Mouse (Mus musculus) heart, postnatal 25 days (tissue): ENCODE data around the gene Ces4a. TPM values are rescaled to one million over a fixed set of nuclear protein-coding genes. Genes with fewer than 3 reads are reported as not detected.
A peak's percentile ranks its signal among the peaks of the same experiment; 100 is the strongest.
"Not testable (repeated sequence)": the region's sequence is repeated elsewhere in the genome, so short reads cannot be mapped to it uniquely, and the experiment has no call there.

Experiments
- DNase-seq: peaks from one replicate; pipeline ENCODE4 v3.0.0; 2022; ENCODE audit warnings: low spot score
- intact Hi-C: fragments of 180-260 bp; cut with DNase I; formaldehyde crosslinking; loops from one replicate; pipeline ENCODE4 v1.15.1; 2025
- total RNA-seq, 2 experiments: library from RNA; stranded (reverse); gene quantifications; 2 replicates each; pipeline ENCODE4 v1.2.3; 2021

Gene Ces4a
- total RNA-seq: not detected

- no peak for DNase-seq
- intact Hi-C loops: no loop called here
These were observed at the start of gene Ces4a for GRCm38 (mm10) chr8:105131509-105131908. TSS of gene Ces4a (plus strand) at chr8:105131800.

GRCm38 (mm10) chr8:105083449-105084050 is 48.0 kb upstream of the Ces4a start, which contains the start of gene Ces3b:
TSS of gene Ces3b (plus strand) at chr8:105083753.
- DNase-seq: no peak
- intact Hi-C loops: no loop called here

- DNase-seq, intact Hi-C loops: not testable (repeated sequence)
These were observed 43.4 kb upstream of the Ces4a start for GRCm38 (mm10) chr8:105088166-105088565.

GRCm38 (mm10) chr8:105088581-105088980 is 43.0 kb upstream of the Ces4a start:
- DNase-seq: no peak
- intact Hi-C loops: no loop called here

GRCm38 (mm10) chr8:105093992-105094391 is 37.6 kb upstream of the Ces4a start:
- intact Hi-C loops: no loop called here
- DNase-seq: no peak

- DNase-seq, intact Hi-C loops: not testable (repeated sequence)
These were observed 29.4 kb upstream of the Ces4a start for GRCm38 (mm10) chr8:105102101-105102785.

GRCm38 (mm10) chr8:105103701-105104100 is 27.9 kb upstream of the Ces4a start:
- not testable (repeated sequence) for DNase-seq

GRCm38 (mm10) chr8:105104220-105104619 is 27.4 kb upstream of the Ces4a start:
- no peak for DNase-seq
- intact Hi-C loops: no loop called here

More at GRCm38 (mm10) chr8:105103701-105104100, 27.9 kb upstream of the Ces4a start:
- intact Hi-C loops: not testable (repeated sequence)

GRCm38 (mm10) chr8:105129864-105130263 is 1.7 kb upstream of the Ces4a start:
- intact Hi-C loops: no loop called here
- no peak for DNase-seq

- DNase-seq: peak; percentile 28
- intact Hi-C loops: loop anchor here (2.0 kb wide), 1 partner anchor 78 kb away; no protein-coding TSS in a partner anchor
These were observed 6.8 kb downstream of the Ces4a start for GRCm38 (mm10) chr8:105138423-105138822.

GRCm38 (mm10) chr8:105142395-105142794 is 10.8 kb downstream of the Ces4a start:
- DNase-seq: no peak
- intact Hi-C loops: no loop called here

- intact Hi-C loops: no loop called here
- DNase-seq: no peak
These were observed 20.1 kb downstream of the Ces4a start for GRCm38 (mm10) chr8:105151654-105152053.

- intact Hi-C loops: no loop called here
- DNase-seq: peak; percentile 21
These were observed 21.2 kb downstream of the Ces4a start for GRCm38 (mm10) chr8:105152623-105153398.

- intact Hi-C loops: no loop called here
- DNase-seq: no peak
These were observed 22.7 kb downstream of the Ces4a start for GRCm38 (mm10) chr8:105154316-105154715.

- intact Hi-C loops: loop anchor here (5.0 kb wide), 1 partner anchor 62 kb away; no protein-coding TSS in a partner anchor
- DNase-seq: no peak
These were observed 23.6 kb downstream of the Ces4a start for GRCm38 (mm10) chr8:105155091-105155745.

GRCm38 (mm10) chr8:105157555-105157954 is 26.0 kb downstream of the Ces4a start:
- DNase-seq: no peak
- intact Hi-C loops: loop anchor here (5.0 kb wide), 1 partner anchor 60 kb away; no protein-coding TSS in a partner anchor

GRCm38 (mm10) chr8:105158084-105158483 is 26.5 kb downstream of the Ces4a start:
- DNase-seq: no peak
- intact Hi-C loops: loop anchor here (5.0 kb wide), 1 partner anchor 59 kb away; no protein-coding TSS in a partner anchor

GRCm38 (mm10) chr8:105161121-105161652 is 29.6 kb downstream of the Ces4a start:
- DNase-seq: no peak
- intact Hi-C loops: no loop called here

- intact Hi-C loops: no loop called here
- no peak for DNase-seq
These were observed 32.8 kb downstream of the Ces4a start for GRCm38 (mm10) chr8:105164272-105164902.
